Mouse (Mus musculus) hindbrain, embryonic 11.5 days (tissue): ENCODE data around the gene Itga5. TPM values are rescaled to one million over a fixed set of nuclear protein-coding genes. Genes with fewer than 3 reads are reported as not detected.

Source experiments
- ATAC-seq: fragments of 200-750 bp; cut with Nextera tagmentation; 2 replicates; pipeline ENCODE4 v1.8.0; 2017; ENCODE audit warnings: mild to moderate bottlenecking, moderate TSS enrichment, moderate library complexity; ENCODE audit not compliant: low FRiP score
- DNase-seq: peaks from one replicate; pipeline ENCODE4 v3.0.0-alpha.2; 2015; ENCODE audit warnings: low spot score
- H3K27ac ChIP-seq: fragments of 300-500 bp; sonication (generic); 2 replicates; pipeline ENCODE4 v1.5.1; 2014; ENCODE audit warnings: mild to moderate bottlenecking, low read depth, low read length
- H3K27me3 ChIP-seq: fragments of 300-500 bp; sonication (generic); 2 replicates; pipeline ENCODE4 v1.6.1; 2014; ENCODE audit warnings: mild to moderate bottlenecking, low read length, moderate library complexity, mixed read lengths; ENCODE audit not compliant: control insufficient read depth, insufficient read depth
- H3K36me3 ChIP-seq: fragments of 300-500 bp; sonication (generic); 2 replicates; pipeline ENCODE4 v1.6.1; 2014; ENCODE audit warnings: mild to moderate bottlenecking, low read length, moderate library complexity, mixed read lengths; ENCODE audit not compliant: control insufficient read depth, insufficient read depth
- H3K4me1 ChIP-seq: fragments of 300-500 bp; sonication (generic); replicated peaks from 2 replicates; pipeline ENCODE4 v1.6.1; 2014; ENCODE audit warnings: low read length, mixed read lengths; ENCODE audit not compliant: control insufficient read depth, insufficient read depth
- H3K4me2 ChIP-seq: fragments of 300-500 bp; sonication (generic); replicated peaks from 2 replicates; pipeline ENCODE4 v1.6.1; 2014; ENCODE audit warnings: mild to moderate bottlenecking, low read depth, low read length
- H3K4me3 ChIP-seq: fragments of 300-500 bp; sonication (generic); 2 replicates; pipeline ENCODE4 v1.5.1; 2014; ENCODE audit warnings: low read depth, low read length
- H3K9ac ChIP-seq: fragments of 300-500 bp; sonication (generic); 2 replicates; pipeline ENCODE4 v1.6.1; 2014; ENCODE audit warnings: low read depth, low read length
- H3K9me3 ChIP-seq: fragments of 300-500 bp; sonication (generic); 2 replicates; pipeline ENCODE4 v1.6.1; 2016; ENCODE audit warnings: low read length; ENCODE audit not compliant: control insufficient read depth
- WGBS: fragments of 180-500 bp; shearing (Covaris S2); extraction: QIAGEN DNeasy Blood & Tissue Kit; methylation state at CpG from one replicate; pipeline ENCODE4 v1.1.7; 2014; 5-methylcytosine and 5-hydroxymethylcytosine counted together
- polyA plus RNA-seq: library from polyadenylated mRNA; unstranded; fragments of >200 nt; fragmentation: Nextera tagmentation; extraction: Ambion mirVana; gene quantifications from 2 replicates; pipeline ENCODE4 v1.2.1, GENCODE M21; 2014

Itga5 gene
- polyA plus RNA-seq, 1 experiment from 2014 or later: 20.0 TPM

GRCm38 (mm10) chr15:103359869-103360602 lies 6.5 kb downstream of the Itga5 start:
- ATAC-seq (no peak), DNase-seq (no peak)
- Histone ChIP-seq H3K4me2 (no peak overlapping the region), H3K9ac (no peak overlapping the region), H3K4me1 (no peaks in the 10 kb centered on the region), H3K36me3 (no peaks in the 10 kb centered on the region), H3K9me3 (no peaks in the 10 kb centered on the region), H3K27me3 (no peaks in the 10 kb centered on the region), H3K4me3 (no peak overlapping the region), H3K27ac (no peak overlapping the region)
- 96% methylated on average over 5 of the region's 5 CpGs for WGBS

- no peak overlapping the region for H3K9ac ChIP-seq
- no peaks in the 10 kb centered on the region for H3K9me3 ChIP-seq
- H3K27me3 ChIP-seq: no peaks in the 10 kb centered on the region
- H3K27ac ChIP-seq: no peak overlapping the region
- H3K36me3 ChIP-seq: no peaks in the 10 kb centered on the region
- no peak overlapping the region for H3K4me3 ChIP-seq
- H3K4me2 ChIP-seq: no peak overlapping the region
- no peaks in the 10 kb centered on the region for H3K4me1 ChIP-seq
- ATAC-seq (no peak), DNase-seq (no peak)
- WGBS: 78% methylated on average over 1 of the region's 1 CpGs
These were observed 7.4 kb downstream of the Itga5 start for GRCm38 (mm10) chr15:103359122-103359510.

- Histone ChIP-seq H3K9ac (no peak overlapping the region), H3K4me2 (no peak overlapping the region), H3K36me3 (no peaks in the 10 kb centered on the region), H3K9me3 (no peaks in the 10 kb centered on the region), H3K4me3 (no peak overlapping the region), H3K4me1 (no peaks in the 10 kb centered on the region), H3K27me3 (no peaks in the 10 kb centered on the region), H3K27ac (no peak overlapping the region)
- 39% methylated on average over 4 of the region's 4 CpGs for WGBS
- DNase-seq (no peak), ATAC-seq (no peak)
These were observed 8.1 kb downstream of the Itga5 start for GRCm38 (mm10) chr15:103358278-103359121.

GRCm38 (mm10) chr15:103357817-103358216 lies 8.7 kb downstream of the Itga5 start:
- Histone ChIP-seq H3K4me3 (no peak overlapping the region), H3K4me1 (no peaks in the 10 kb centered on the region), H3K9ac (no peak overlapping the region), H3K9me3 (no peaks in the 10 kb centered on the region), H3K27ac (no peak overlapping the region), H3K36me3 (no peaks in the 10 kb centered on the region), H3K4me2 (no peak overlapping the region), H3K27me3 (no peaks in the 10 kb centered on the region)
- no peak for ATAC-seq
- no peak for DNase-seq
- 86% methylated on average over 4 of the region's 4 CpGs for WGBS

DNA sequence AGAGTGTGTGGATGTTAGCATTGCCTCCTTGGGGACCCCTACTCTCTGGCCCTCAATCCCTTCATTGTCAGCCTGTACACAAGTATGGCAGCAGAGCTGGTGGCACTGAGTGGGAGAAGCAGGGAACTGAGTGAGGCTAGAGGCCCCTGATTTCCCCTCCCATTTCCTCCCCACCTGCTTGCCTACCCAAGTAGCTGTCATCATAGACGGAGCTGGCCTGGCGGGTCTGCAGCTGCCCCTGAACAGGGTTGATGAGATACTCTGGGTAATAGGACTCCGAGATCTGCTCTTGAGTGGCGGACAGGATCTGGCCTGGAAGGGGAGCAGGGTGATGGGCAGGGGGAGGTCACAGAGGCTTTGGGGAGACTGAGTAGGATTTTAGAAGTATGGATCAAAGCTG lies 10.4 kb downstream of the Itga5 start:
- Histone ChIP-seq H3K9me3 (no peaks in the 10 kb centered on the region), H3K4me3 (no peak overlapping the region), H3K27ac (no peak overlapping the region), H3K9ac (no peak overlapping the region), H3K36me3 (peaks cover 3% of the 10 kb centered on the region; the same call in 1 of the 2 replicates), H3K4me1 (no peaks in the 10 kb centered on the region), H3K4me2 (no peak overlapping the region), H3K27me3 (no peaks in the 10 kb centered on the region)
- ATAC-seq: no peak
- 73% methylated on average over 4 of the region's 4 CpGs for WGBS
- no peak for DNase-seq

DNA sequence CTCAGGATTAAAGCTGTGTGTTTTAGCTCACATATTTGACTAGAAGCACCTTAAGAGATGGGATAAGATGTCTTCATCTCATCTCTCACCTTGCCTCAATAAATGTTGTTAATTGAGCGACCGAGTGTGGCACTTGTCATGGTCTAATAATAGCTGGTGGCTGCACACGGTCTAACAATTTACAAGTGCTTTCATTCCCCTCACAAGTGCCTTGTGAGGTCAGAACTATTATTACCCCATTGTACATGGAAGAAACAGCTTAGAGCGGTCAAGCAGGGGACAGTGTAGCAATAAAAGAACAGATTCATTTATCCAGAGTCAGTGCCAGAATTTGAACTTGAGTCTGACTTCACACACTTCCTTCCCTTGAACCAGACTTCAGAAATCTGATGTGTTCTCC lies 11.1 kb downstream of the Itga5 start:
- Histone ChIP-seq H3K27me3 (no peaks in the 10 kb centered on the region), H3K9me3 (no peaks in the 10 kb centered on the region), H3K4me3 (no peak overlapping the region), H3K4me1 (no peaks in the 10 kb centered on the region), H3K4me2 (no peak overlapping the region), H3K9ac (no peak overlapping the region), H3K36me3 (peaks cover 3% of the 10 kb centered on the region; the same call in 1 of the 2 replicates), H3K27ac (no peak overlapping the region)
- 87% methylated on average over 4 of the region's 4 CpGs for WGBS
- ATAC-seq (no peak), DNase-seq (no peak)

DNA sequence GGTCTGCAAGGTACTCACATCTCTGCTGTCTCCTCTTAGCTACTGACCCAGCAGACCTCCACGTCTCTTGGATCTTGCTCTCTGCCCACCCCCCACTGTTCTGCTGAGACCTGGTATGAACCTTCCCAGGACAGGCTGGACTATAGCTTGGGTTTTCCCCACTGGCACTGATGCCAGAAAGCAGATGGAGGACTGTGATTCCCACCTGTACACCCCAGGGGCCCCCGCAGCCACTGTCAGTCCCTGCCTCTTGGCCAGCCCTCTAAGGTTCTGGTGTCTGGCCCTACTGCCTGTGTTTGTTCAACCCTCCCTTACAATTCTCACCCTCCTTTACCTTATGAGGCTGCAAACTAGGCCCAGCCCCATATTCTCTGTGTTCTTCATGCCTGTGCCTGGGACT lies 11.9 kb downstream of the Itga5 start:
- H3K4me1 ChIP-seq: no peaks in the 10 kb centered on the region
- H3K27ac ChIP-seq: no peak overlapping the region
- WGBS: 87% methylated on average over 2 of the region's 2 CpGs
- no peak for DNase-seq
- H3K9me3 ChIP-seq: no peaks in the 10 kb centered on the region
- no peak overlapping the region for H3K4me3 ChIP-seq
- peaks cover 3% of the 10 kb centered on the region; the same call in 1 of the 2 replicates for H3K36me3 ChIP-seq
- no peaks in the 10 kb centered on the region for H3K27me3 ChIP-seq
- no peak overlapping the region for H3K4me2 ChIP-seq
- H3K9ac ChIP-seq: no peak overlapping the region
- ATAC-seq: no peak

- Histone ChIP-seq H3K27ac (no peak overlapping the region), H3K4me2 (no peak overlapping the region), H3K4me3 (no peak overlapping the region), H3K36me3 (peaks cover 3% of the 10 kb centered on the region; the same call in 1 of the 2 replicates), H3K9ac (no peak overlapping the region), H3K9me3 (no peaks in the 10 kb centered on the region), H3K27me3 (no peaks in the 10 kb centered on the region), H3K4me1 (no peaks in the 10 kb centered on the region)
- WGBS: 93% methylated on average over 11 of the region's 11 CpGs
- no peak for ATAC-seq
- DNase-seq: no peak
These were observed 12.9 kb downstream of the Itga5 start for GRCm38 (mm10) chr15:103353511-103354256.
